ENCODE assay signal across 2 mouse cellular contexts in genomic region chr1:186763451-186763850, GRCm38 (mm10). TPM values are rescaled to one million over a fixed set of nuclear protein-coding genes. Genes with fewer than 3 reads are reported as not detected.
"Had no signal": no experiment of that assay in that cellular context is flagged by ENCODE, and none has a peak within 500 bp of the region (broad histone marks: within the 10 kb centered on the region; RNA-seq: fewer than 3 reads in every experiment).

No protein-coding gene starts in this region.

RNA-seq across cellular contexts. Expression of gene Tgfb2, which starts 57.7 kb away (rescaled TPM):
- total RNA-seq: common myeloid progenitor, adult 5-6 weeks had no signal
- polyA plus RNA-seq: erythroblast, embryonic 14.5 days had no signal
